Mouse (Mus musculus): ENCODE data around the gene Dgkb. TPM values are rescaled to one million over a fixed set of nuclear protein-coding genes. Genes with fewer than 3 reads are reported as not detected.

Dgkb gene
- 0.32 and 1.1 TPM in 2 replicates for polyA plus RNA-seq (2012; rRNA removed)

GRCm38 (mm10) chr12:37817426-37817825, at the start of gene Dgkb:
Gene Dgkb, plus strand, starts transcription at chr12:37817726.
- no peak within 1 kb of the TSS for H3K4me3 ChIP-seq (ENCODE audit: low read depth, low read length)
- H3K27ac ChIP-seq (ENCODE audit: insufficient read depth, low read depth, low read length), result no peak within 1 kb of the TSS
- WGBS, result 58% methylated on average over 3 of the region's 3 CpGs
- no peaks in the 10 kb centered on the region for H3K27me3 ChIP-seq (ENCODE audit: control insufficient read depth, insufficient read depth, low read length)
- H3K36me3 ChIP-seq (ENCODE audit: control insufficient read depth, insufficient read depth, low read length), result no peaks in the 10 kb centered on the region
- H3K4me1 ChIP-seq (ENCODE audit: control insufficient read depth, insufficient read depth, insufficient read length, low read length), result no peaks in the 10 kb centered on the region
- TF ChIP-seq POLR2A (IDR thresholded peaks at IDR 0.05; ENCODE audit: low read depth, low read length) (no peak), CTCF (IDR thresholded peaks at IDR 0.05; ENCODE audit: extremely low read depth, insufficient read length, insufficient replicate concordance, low read depth, low read length) (no peak)

- 67% methylated on average over 1 of the region's 1 CpGs for WGBS
- Histone ChIP-seq H3K4me1 (ENCODE audit: control insufficient read depth, insufficient read depth, insufficient read length, low read length) (no peaks in the 10 kb centered on the region), H3K27me3 (ENCODE audit: control insufficient read depth, insufficient read depth, low read length) (no peaks in the 10 kb centered on the region), H3K36me3 (ENCODE audit: control insufficient read depth, insufficient read depth, low read length) (no peaks in the 10 kb centered on the region), H3K4me3 (ENCODE audit: low read depth, low read length) (no peak overlapping the region), H3K27ac (ENCODE audit: insufficient read depth, low read depth, low read length) (no peak overlapping the region)
- TF ChIP-seq POLR2A (IDR thresholded peaks at IDR 0.05; ENCODE audit: low read depth, low read length) (no peak), CTCF (IDR thresholded peaks at IDR 0.05; ENCODE audit: extremely low read depth, insufficient read length, insufficient replicate concordance, low read depth, low read length) (no peak)
These were observed 47.7 kb upstream of the Dgkb start for GRCm38 (mm10) chr12:37769844-37770243.

DNA sequence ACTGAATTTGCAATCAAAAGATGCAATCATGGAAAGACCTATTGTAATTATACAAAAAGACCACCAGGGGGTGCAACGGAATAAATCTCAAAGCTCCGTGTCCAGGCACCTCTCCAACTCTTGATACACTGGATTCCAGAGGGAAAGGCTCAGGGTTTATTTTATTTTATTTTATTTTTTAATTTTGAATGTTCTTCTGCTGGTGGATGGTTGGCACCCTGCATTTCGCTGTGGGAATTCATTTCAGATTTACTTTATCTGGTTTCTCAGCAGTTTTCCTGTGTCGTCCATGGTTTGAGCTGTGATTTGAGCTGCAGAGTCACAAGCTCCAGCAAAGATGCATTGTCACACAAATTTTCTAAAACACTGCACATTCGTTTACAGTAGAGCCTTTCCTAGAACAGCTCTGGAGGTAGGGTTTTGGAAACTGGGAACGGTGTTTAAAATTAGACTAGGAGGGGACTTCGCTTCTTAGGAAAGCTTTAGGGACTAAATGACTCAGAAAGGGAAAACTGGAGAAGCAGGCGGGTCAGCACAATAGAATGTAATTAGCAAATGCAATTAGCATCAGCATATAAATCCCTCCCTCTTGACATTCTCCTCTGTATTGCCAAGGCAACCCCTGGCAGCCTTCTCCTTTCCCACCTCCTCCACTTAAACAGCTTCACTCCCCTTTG, 43.7 kb upstream of the Dgkb start:
- no peak overlapping the region for H3K4me3 ChIP-seq (ENCODE audit: low read depth, low read length)
- H3K36me3 ChIP-seq (ENCODE audit: control insufficient read depth, insufficient read depth, low read length), result no peaks in the 10 kb centered on the region
- no peaks in the 10 kb centered on the region for H3K4me1 ChIP-seq (ENCODE audit: control insufficient read depth, insufficient read depth, insufficient read length, low read length)
- H3K27ac ChIP-seq (ENCODE audit: insufficient read depth, low read depth, low read length), result no peak overlapping the region
- no peaks in the 10 kb centered on the region for H3K27me3 ChIP-seq (ENCODE audit: control insufficient read depth, insufficient read depth, low read length)
- no peak for TF ChIP-seq CTCF (IDR thresholded peaks at IDR 0.05; ENCODE audit: extremely low read depth, insufficient read length, insufficient replicate concordance, low read depth, low read length)
- WGBS, result 22% methylated on average over 8 of the region's 8 CpGs

- 12% methylated on average over 2 of the region's 2 CpGs for WGBS
- H3K27ac ChIP-seq (ENCODE audit: insufficient read depth, low read depth, low read length), result no peak overlapping the region
- no peak overlapping the region for H3K4me3 ChIP-seq (ENCODE audit: low read depth, low read length)
- no peaks in the 10 kb centered on the region for H3K4me1 ChIP-seq (ENCODE audit: control insufficient read depth, insufficient read depth, insufficient read length, low read length)
- TF ChIP-seq POLR2A (IDR thresholded peaks at IDR 0.05; ENCODE audit: low read depth, low read length) (no peak), CTCF (IDR thresholded peaks at IDR 0.05; ENCODE audit: extremely low read depth, insufficient read length, insufficient replicate concordance, low read depth, low read length) (no peak)
- no peaks in the 10 kb centered on the region for H3K27me3 ChIP-seq (ENCODE audit: control insufficient read depth, insufficient read depth, low read length)
- H3K36me3 ChIP-seq (ENCODE audit: control insufficient read depth, insufficient read depth, low read length), result no peaks in the 10 kb centered on the region
These were observed 42.9 kb upstream of the Dgkb start for GRCm38 (mm10) chr12:37774591-37774990.

GRCm38 (mm10) chr12:37796265-37796928, 21.1 kb upstream of the Dgkb start:
- no peak overlapping the region for H3K27ac ChIP-seq (ENCODE audit: insufficient read depth, low read depth, low read length)

DNA sequence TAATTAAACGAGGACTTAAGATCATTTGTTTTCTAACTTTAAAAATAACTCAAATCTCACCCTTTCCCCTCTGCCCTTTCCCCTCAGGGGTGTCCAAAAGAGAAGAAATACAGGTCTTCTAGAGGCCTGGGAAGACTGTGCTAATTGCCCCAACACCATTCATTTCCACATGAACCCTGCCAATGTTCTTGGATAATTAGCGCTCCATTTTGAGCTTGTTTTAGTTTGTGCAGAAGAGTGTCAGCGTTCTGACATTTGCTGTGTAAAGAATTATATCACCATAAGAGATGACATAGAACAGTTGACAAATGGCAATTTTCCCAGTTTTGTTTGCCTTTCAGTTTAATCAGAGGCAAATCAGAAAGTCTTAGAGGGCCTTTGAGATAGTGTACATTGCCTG, 3.4 kb upstream of the Dgkb start:
- Histone ChIP-seq H3K27me3 (ENCODE audit: control insufficient read depth, insufficient read depth, low read length) (no peaks in the 10 kb centered on the region), H3K27ac (ENCODE audit: insufficient read depth, low read depth, low read length) (no peak overlapping the region)

More at GRCm38 (mm10) chr12:37796265-37796928, 21.1 kb upstream of the Dgkb start:
- Histone ChIP-seq H3K4me3 (ENCODE audit: low read depth, low read length) (no peak overlapping the region), H3K36me3 (ENCODE audit: control insufficient read depth, insufficient read depth, low read length) (no peaks in the 10 kb centered on the region), H3K27me3 (ENCODE audit: control insufficient read depth, insufficient read depth, low read length) (no peaks in the 10 kb centered on the region), H3K4me1 (ENCODE audit: control insufficient read depth, insufficient read depth, insufficient read length, low read length) (no peaks in the 10 kb centered on the region)
- TF ChIP-seq CTCF (IDR thresholded peaks at IDR 0.05; ENCODE audit: extremely low read depth, insufficient read length, insufficient replicate concordance, low read depth, low read length), result no peak
- TF ChIP-seq POLR2A (IDR thresholded peaks at IDR 0.05; ENCODE audit: low read depth, low read length), result no peak
- WGBS, result 84% methylated on average over 4 of the region's 4 CpGs

GRCm38 (mm10) chr12:37821052-37821810, 3.7 kb downstream of the Dgkb start:
- Histone ChIP-seq H3K27me3 (ENCODE audit: control insufficient read depth, insufficient read depth, low read length) (no peaks in the 10 kb centered on the region), H3K4me1 (ENCODE audit: control insufficient read depth, insufficient read depth, insufficient read length, low read length) (no peaks in the 10 kb centered on the region), H3K27ac (ENCODE audit: insufficient read depth, low read depth, low read length) (no peak overlapping the region), H3K36me3 (ENCODE audit: control insufficient read depth, insufficient read depth, low read length) (no peaks in the 10 kb centered on the region), H3K4me3 (ENCODE audit: low read depth, low read length) (no peak overlapping the region)
- WGBS, result 85% methylated on average over 8 of the region's 8 CpGs
- TF ChIP-seq POLR2A (IDR thresholded peaks at IDR 0.05; ENCODE audit: low read depth, low read length), result no peak
- no peak for TF ChIP-seq CTCF (IDR thresholded peaks at IDR 0.05; ENCODE audit: extremely low read depth, insufficient read length, insufficient replicate concordance, low read depth, low read length)

More for the DNA sequence above, 3.4 kb upstream of the Dgkb start:
- Histone ChIP-seq H3K4me3 (ENCODE audit: low read depth, low read length) (no peak overlapping the region), H3K36me3 (ENCODE audit: control insufficient read depth, insufficient read depth, low read length) (no peaks in the 10 kb centered on the region), H3K4me1 (ENCODE audit: control insufficient read depth, insufficient read depth, insufficient read length, low read length) (no peaks in the 10 kb centered on the region)
- TF ChIP-seq POLR2A (IDR thresholded peaks at IDR 0.05; ENCODE audit: low read depth, low read length) (no peak), CTCF (IDR thresholded peaks at IDR 0.05; ENCODE audit: extremely low read depth, insufficient read length, insufficient replicate concordance, low read depth, low read length) (no peak)
- WGBS, result 76% methylated on average over 3 of the region's 3 CpGs

Data from small intestine, adult 2 months (tissue).